Mouse (Mus musculus): ENCODE measurements at regions not wholly inside any gene's neighbourhood (a gene's known extent, or its start where the extent isn't known, plus 50 kb on each side); places are given as distances from the start of the nearest gene placed in this dataset.
"Not testable (repeated sequence)": the region's sequence is repeated elsewhere in the genome, so short reads cannot be mapped to it uniquely, and the experiment has no call there.

GRCm38 (mm10) chr4:93579343-93579742 is 244.0 kb upstream of the Tusc1 start:
- no peak for DNase-seq (ENCODE audit: low spot score)

DNA sequence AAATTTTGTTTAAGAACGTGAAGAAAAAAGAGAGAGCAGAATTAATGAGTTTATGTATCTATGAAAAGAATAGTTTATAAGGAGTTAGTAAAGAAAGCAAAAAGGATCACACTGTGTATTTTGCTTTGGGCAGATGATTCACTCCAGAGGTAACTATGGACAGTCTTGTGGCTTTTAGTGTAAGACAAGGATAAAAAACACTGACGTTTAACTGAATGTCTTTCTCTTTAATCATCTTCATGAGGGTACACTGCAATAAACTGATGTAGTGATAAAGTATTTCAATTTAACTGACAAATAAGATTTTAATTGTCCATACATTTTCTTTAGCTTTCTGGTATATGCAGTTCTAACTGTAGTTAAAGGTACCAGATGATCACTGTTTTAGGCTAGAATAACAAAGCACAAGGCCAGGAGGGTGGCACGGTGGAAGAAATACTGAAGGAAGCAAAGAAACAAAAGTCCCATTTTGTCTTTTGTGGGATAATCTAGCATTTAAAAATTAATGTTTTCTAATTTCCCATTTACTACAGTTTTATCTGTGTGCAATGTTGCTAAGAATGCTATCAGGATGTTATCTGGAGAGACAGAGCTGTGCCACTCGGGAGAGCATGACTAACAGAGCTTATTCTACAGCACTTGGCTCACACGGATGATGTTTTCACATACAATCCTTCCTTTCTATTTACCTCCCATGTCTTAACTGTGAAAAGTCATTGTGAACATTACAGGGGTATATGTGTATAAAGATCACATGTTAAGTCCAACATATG is 232.4 kb upstream of the Tusc1 start:
- DNase-seq (ENCODE audit: low spot score): no peak

- no peak for DNase-seq (ENCODE audit: low spot score)
Observed at GRCm38 (mm10) chr4:93555787-93556760, 220.8 kb upstream of the Tusc1 start.

DNA sequence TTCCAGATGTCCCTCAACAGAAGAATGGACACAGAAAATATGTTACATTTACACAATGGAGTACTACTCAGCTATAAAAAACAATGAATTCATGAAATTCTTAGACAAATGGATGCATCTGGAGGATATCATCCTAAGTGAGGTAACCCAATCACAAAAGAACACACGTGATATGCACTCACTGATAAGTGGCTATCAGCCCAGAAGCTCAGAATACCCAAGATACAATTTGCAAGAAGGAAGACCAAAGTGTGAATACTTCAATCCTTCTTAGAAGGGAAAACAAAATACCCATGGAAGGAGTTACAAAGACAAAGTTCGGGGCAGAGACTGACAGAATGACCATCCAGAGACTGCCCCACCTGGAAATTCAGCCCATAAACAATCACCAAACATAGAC is 219.9 kb upstream of the Tusc1 start:
- DNase-seq (ENCODE audit: low spot score): not testable (repeated sequence)

GRCm38 (mm10) chr4:93552489-93553160 is 217.3 kb upstream of the Tusc1 start:
- no peak for DNase-seq (ENCODE audit: low spot score)

DNA sequence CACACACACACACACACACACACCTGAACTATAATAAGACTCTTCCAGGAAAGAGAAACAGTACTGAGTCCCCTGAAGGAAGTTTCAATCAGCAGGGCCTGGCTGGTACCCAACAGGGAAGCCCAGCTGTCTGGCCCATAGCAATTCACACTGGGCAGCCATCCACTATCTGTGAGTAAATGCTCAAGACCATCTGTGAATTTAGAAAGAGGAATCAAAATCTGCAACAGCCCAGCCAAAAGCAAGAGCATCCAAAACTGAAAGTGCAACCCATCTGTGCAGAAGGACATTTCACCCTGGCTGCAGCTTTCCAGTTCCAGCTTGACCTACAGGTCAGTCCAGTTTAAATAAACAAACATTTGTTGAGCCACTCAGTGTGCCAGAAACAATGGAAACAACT is 215.8 kb upstream of the Tusc1 start:
- no peak for DNase-seq (ENCODE audit: low spot score)

GRCm38 (mm10) chr4:93540588-93540987 is 205.3 kb upstream of the Tusc1 start:
- DNase-seq (ENCODE audit: low spot score): no peak

DNA sequence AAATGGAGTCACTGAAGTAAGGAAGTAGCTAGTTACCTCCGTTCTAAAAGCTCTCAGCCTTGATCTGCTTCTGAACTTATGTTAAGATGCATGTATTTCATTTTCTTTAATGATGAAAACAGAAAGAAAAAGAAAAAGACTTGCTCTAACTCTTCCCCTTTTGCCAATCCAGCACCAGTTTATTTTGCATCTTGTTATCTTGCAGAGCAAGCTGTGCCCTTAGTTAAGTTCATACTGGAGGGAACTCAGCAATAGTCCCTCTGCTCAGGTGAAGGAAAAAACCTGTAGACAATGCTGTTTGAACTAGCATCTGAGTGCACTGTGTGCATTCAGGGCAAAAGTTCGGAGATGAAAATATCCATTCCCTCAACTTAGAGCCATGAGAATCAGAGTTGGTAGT is 192.1 kb upstream of the Tusc1 start:
- DNase-seq (ENCODE audit: low spot score): no peak

- DNase-seq (ENCODE audit: low spot score): no peak
Observed at GRCm38 (mm10) chr4:93520454-93521100, 185.3 kb upstream of the Tusc1 start.

- DNase-seq (ENCODE audit: low spot score): no peak
Observed at GRCm38 (mm10) chr4:93518925-93519324, 183.6 kb upstream of the Tusc1 start.

GRCm38 (mm10) chr4:93510771-93511170 is 175.5 kb upstream of the Tusc1 start:
- DNase-seq (ENCODE audit: low spot score): no peak

DNA sequence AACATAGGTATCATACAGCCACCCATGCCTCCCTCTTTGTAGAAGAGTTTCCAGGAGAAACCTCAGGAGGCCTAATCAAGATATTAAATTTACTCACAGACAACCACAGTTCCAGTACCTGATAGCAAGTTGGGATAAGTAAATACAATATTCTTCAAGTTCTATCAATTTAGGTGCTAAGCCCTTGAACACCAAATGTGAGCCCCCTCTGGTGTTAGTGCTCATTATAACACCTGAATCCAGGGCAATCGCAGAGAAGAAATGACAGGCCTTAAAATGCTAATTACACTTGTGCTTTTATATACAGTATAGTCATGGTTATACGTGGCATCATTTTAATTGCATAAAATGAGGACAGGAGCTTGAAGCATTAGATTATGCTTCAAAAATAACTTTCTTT is 161.6 kb upstream of the Tusc1 start:
- no peak for DNase-seq (ENCODE audit: low spot score)

DNA sequence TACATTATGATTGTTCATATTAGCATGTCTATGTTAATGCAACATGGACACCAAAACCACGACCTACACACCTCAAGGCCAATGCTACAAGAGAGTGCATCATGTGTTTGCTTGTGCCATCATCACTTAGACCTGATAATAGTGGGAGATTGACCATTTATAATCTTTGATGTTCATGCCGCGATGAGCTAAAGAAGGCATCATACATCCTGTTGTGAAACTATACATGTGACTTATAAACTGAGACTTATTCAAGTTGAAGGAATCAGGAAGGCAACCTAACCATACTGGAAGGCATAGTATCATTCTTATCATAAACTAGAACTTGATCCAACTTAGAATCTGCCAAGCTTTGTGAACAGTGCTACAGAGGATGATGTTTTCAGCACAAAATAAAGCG is 159.0 kb upstream of the Tusc1 start:
- DNase-seq (ENCODE audit: low spot score): no peak

- no peak for DNase-seq (ENCODE audit: low spot score)
Observed at GRCm38 (mm10) chr4:93493905-93494304, 158.6 kb upstream of the Tusc1 start.

DNA sequence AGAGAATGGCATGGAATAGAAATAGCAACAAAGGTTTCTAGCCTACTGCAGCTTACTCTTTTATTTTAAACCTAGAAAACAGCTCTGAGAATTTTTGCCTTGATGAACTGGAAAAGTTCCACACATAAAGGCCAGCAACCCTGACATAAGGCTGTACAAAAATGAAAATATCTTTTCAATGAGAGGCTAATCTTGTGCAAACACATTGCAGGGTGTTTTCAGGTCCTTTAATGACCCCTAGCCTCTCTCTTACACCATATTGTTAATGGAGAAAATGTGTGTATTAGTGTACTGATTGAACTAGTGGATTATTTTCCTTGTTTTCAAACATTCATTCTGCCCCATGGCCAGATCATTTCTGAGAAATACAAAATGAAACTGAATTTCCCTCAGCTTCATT is 158.0 kb upstream of the Tusc1 start:
- DNase-seq (ENCODE audit: low spot score): no peak

- no peak for DNase-seq (ENCODE audit: low spot score)
Observed at GRCm38 (mm10) chr4:93488570-93488969, 153.3 kb upstream of the Tusc1 start.

GRCm38 (mm10) chr4:93486455-93486854 is 151.1 kb upstream of the Tusc1 start:
- DNase-seq (ENCODE audit: low spot score): no peak

GRCm38 (mm10) chr4:93481247-93481646 is 145.9 kb upstream of the Tusc1 start:
- peak; percentile 2 for DNase-seq (ENCODE audit: low spot score)

DNA sequence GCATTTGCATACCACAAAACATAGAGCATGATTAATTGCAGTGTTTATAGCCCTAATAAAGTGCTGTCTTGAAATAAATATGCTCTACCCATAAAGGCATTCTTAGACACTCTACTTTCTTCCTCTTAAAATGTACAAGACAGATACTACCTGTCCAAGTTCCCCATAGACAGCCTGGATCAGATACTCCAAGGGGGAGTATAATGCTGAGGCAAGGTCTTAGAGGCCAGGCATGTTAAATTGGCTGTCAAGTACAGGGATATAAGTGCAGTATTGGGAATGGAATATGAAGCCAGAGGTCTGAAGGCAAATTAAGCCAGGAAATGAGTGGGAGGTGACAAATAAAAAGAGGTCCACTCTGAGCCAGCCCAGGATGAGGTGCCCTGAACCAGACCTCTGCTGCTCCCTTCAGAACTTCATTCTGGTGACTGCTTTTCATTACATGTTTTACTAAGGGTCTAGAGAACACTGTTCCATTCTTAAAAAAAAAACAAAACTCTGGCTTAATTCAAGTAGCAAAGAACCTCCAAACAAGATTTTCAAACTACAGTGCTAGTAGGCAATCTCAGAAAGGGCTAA is 142.0 kb upstream of the Tusc1 start:
- no peak for DNase-seq (ENCODE audit: low spot score)

DNA sequence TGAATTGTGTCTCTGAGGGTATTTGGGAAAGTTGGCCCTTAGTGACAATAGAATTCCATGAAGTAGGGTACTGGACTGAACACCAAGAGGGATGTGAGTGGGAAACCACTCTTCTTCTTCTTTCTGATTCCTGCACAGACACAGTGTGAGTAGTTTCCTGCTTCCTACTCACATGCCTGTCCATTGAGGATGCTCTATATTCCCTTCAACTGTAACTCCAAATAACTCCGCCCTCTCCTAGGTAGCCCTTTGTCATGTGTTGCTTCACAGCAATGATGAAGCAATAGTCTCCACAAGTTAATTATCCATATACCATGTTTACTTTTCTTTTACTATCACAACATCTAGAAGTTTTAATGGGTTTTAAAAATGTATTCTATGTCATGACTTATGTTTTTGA is 132.7 kb upstream of the Tusc1 start:
- no peak for DNase-seq (ENCODE audit: low spot score)

DNA sequence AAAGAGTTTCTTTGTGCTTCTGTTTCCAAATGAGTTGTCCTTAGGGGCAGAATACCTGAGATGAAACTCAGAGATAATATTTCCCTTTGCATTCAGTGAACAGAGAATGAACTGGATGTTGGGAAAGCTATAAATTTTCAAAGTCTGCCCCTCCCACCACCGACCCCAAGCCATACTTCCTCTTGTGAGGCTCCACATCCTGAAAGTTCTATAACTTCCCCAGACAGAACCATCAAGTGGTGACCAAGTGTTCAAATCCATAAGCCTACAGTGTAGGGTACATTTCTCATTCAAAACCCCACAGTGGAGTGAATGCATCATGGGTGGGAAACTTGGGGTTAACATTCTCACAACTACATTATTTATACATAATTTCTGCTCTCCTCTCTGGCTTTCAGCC is 132.1 kb upstream of the Tusc1 start:
- DNase-seq (ENCODE audit: low spot score): no peak

DNA sequence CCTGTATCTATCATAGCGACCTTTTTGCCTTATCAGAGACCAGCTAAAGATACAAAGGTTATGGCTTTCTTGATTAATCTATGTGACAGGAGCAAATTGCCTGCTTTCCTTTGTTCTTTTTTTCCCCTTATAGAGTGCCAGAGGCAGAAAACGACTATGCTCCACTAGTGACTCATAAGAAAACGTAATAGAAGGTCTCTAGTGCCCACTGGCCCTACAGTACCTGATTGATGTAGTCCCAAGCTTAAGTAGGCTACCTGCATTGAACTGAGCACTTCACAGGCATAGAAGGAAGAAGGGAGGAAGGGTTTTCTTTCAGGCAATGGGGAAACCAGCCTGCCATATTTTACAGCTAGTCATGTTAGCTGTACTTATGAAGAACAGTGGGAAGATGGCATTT is 116.0 kb upstream of the Tusc1 start:
- no peak for DNase-seq (ENCODE audit: low spot score)

Measured in yolk sac, embryonic 10.5 days (tissue).